Mouse (Mus musculus) MEL (cell line): Measurements from ENCODE around the gene Celf2.

Experiments used
- CTCF ChIP-seq, 3 experiments: IDR thresholded peaks in 2 of 3; conservative IDR thresholded peaks in 1 of 3; 2 replicates each; pipeline ENCODE4 v1.5.1; 2011 to 2012; ENCODE audit warnings: low read length in 3 of 3, low read depth in 2 of 3, mild to moderate bottlenecking in 2 of 3, improper control_type of control experiment in 1 of 3, inconsistent platforms in 1 of 3, mixed read lengths in 1 of 3, moderate library complexity in 1 of 3; ENCODE audit not compliant: control insufficient read depth in 1 of 3, insufficient read depth in 1 of 3, poor library complexity in 1 of 3, severe bottlenecking in 1 of 3
- E2F4 ChIP-seq: IDR thresholded peaks from 2 replicates; pipeline ENCODE4 v1.6.1; 2011; ENCODE audit warnings: low read depth, low read length, improper control_type of control experiment, borderline replicate concordance
- EP300 ChIP-seq, 2 experiments: IDR thresholded peaks; 2 replicates each; pipeline ENCODE4 v1.6.1; 2011; ENCODE audit warnings: improper control_type of control experiment in 2 of 2, low read length in 2 of 2, low read depth in 1 of 2, mild to moderate bottlenecking in 1 of 2
- GATA1 ChIP-seq: IDR thresholded peaks from 2 replicates; pipeline ENCODE4 v1.6.1; 2011; ENCODE audit warnings: low read depth, low read length, improper control_type of control experiment
- HCFC1 ChIP-seq: IDR thresholded peaks from 2 replicates; pipeline ENCODE4 v1.6.1; 2012; ENCODE audit warnings: low read depth, mild to moderate bottlenecking, inconsistent platforms, low read length, improper control_type of control experiment, moderate library complexity
- JUND ChIP-seq: IDR thresholded peaks from 2 replicates; pipeline ENCODE4 v1.6.1; 2011; ENCODE audit warnings: low read depth, mild to moderate bottlenecking, improper control_type of control experiment, low read length
- MAFK ChIP-seq: IDR thresholded peaks from 2 replicates; pipeline ENCODE4 v1.6.1; 2011; ENCODE audit warnings: low read depth, mild to moderate bottlenecking, low read length, improper control_type of control experiment, borderline replicate concordance
- MAX ChIP-seq: IDR thresholded peaks from 2 replicates; pipeline ENCODE4 v1.6.1; 2011; ENCODE audit warnings: low read length, improper control_type of control experiment
- MXI1 ChIP-seq: IDR thresholded peaks from 2 replicates; pipeline ENCODE4 v1.6.1; 2011; ENCODE audit warnings: mild to moderate bottlenecking, low read depth, low read length, improper control_type of control experiment
- NELFE ChIP-seq: IDR thresholded peaks from 2 replicates; pipeline ENCODE4 v1.6.1; 2011; ENCODE audit warnings: low read depth, low read length, improper control_type of control experiment
- POLR2A ChIP-seq, 2 experiments: IDR thresholded peaks; 2 replicates each; pipeline ENCODE4 v1.6.1; 2011 to 2012; ENCODE audit warnings: low read length in 2 of 2, mild to moderate bottlenecking in 2 of 2, control low read depth in 1 of 2, improper control_type of control experiment in 1 of 2, low read depth in 1 of 2, moderate library complexity in 1 of 2; ENCODE audit not compliant: control insufficient read depth in 1 of 2, insufficient read depth in 1 of 2, poor library complexity in 1 of 2
- RAD21 ChIP-seq: IDR thresholded peaks from 2 replicates; pipeline ENCODE4 v1.6.1; 2011; ENCODE audit warnings: mild to moderate bottlenecking, low read depth, low read length, improper control_type of control experiment
- SIN3A ChIP-seq: IDR thresholded peaks from 2 replicates; pipeline ENCODE4 v1.6.1; 2012; ENCODE audit warnings: low read length, improper control_type of control experiment, inconsistent platforms
- TBP ChIP-seq: IDR thresholded peaks from 2 replicates; pipeline ENCODE4 v1.8.0; 2011; ENCODE audit warnings: low read depth, low read length, improper control_type of control experiment

- no peak for TF ChIP-seq POLR2A (IDR thresholded peaks at IDR 0.05; ENCODE audit: control insufficient read depth in 1 of 2, insufficient read depth in 1 of 2, low read depth in 1 of 2, low read length in 2 of 2, poor library complexity in 1 of 2)
- no peak for TF ChIP-seq NELFE
- no peak for TF ChIP-seq SIN3A
- no peak for TF ChIP-seq GATA1
- TF ChIP-seq TBP, result no peak
- no peak for TF ChIP-seq CTCF (IDR thresholded peaks at IDR 0.05 in 2 of 3, conservative IDR thresholded peaks at IDR 0.05 in 1 of 3; ENCODE audit: control insufficient read depth in 1 of 3, insufficient read depth in 1 of 3, low read depth in 2 of 3, low read length in 3 of 3, poor library complexity in 1 of 3, severe bottlenecking in 1 of 3)
- no peak for TF ChIP-seq MXI1
- no peak for TF ChIP-seq JUND
- TF ChIP-seq RAD21, result no peak
- TF ChIP-seq EP300 (IDR thresholded peaks at IDR 0.05; ENCODE audit: low read depth in 1 of 2, low read length in 2 of 2), result no peak
- TF ChIP-seq E2F4, result no peak
- TF ChIP-seq HCFC1, result no peak
- no peak for TF ChIP-seq MAX
- TF ChIP-seq MAFK, result no peak
These were observed 487.2 kb downstream of the Celf2 start for GRCm38 (mm10) chr2:7022184-7022583.
